Mouse (Mus musculus) brain, embryonic 14.5 days (tissue): Measurements from ENCODE around the gene Nudt21.

Experiments used
- CTCF ChIP-seq: fragments of 200-500 bp; IDR thresholded peaks from 2 replicates; pipeline ENCODE4 v1.5.1; 2012; ENCODE audit warnings: inconsistent platforms, mild to moderate bottlenecking, moderate library complexity, borderline replicate concordance; ENCODE audit not compliant: insufficient read depth, insufficient read length; ENCODE audit errors: extremely low read depth
- POLR2A ChIP-seq: fragments of 200-500 bp; IDR thresholded peaks from 2 replicates; pipeline ENCODE4 v1.6.1; 2012; ENCODE audit warnings: mild to moderate bottlenecking, inconsistent platforms, borderline replicate concordance; ENCODE audit not compliant: poor library complexity, insufficient read depth, insufficient read length, severe bottlenecking; ENCODE audit errors: extremely low read depth

- TF ChIP-seq CTCF (no peak), POLR2A (no peak)
These were observed 52.1 kb downstream of the Nudt21 start for GRCm38 (mm10) chr8:93984731-93985130.
